Mouse (Mus musculus): Measurements from ENCODE around the gene Nlrp6. TPM values are rescaled to one million over a fixed set of nuclear protein-coding genes. Genes with fewer than 3 reads are reported as not detected.
A peak's percentile ranks its signal among the peaks of the same experiment; 100 is the strongest.
"Not testable (repeated sequence)": the region's sequence is repeated elsewhere in the genome, so short reads cannot be mapped to it uniquely, and the experiment has no call there.

Nlrp6 gene
- total and polyA plus RNA-seq, 3 experiments, result 0.08 to 0.11 TPM; not detected in 1

GRCm38 (mm10) chr7:140881696-140882468, 38.8 kb upstream of the Nlrp6 start, which contains the start of the genes Psmd13 and Sirt3:
TSS of gene Psmd13 (plus strand) at chr7:140881968.
TSS of gene Sirt3 (minus strand) at chr7:140882309.
- no peaks in the 10 kb centered on the region for H3K9me3 ChIP-seq (replicated peaks)
- H3K4me1 ChIP-seq (ENCODE audit: insufficient read depth, low read depth, low read length), result peaks cover 44% of the 10 kb centered on the region
- H3K4me3 ChIP-seq (ENCODE audit: low read depth, low read length), result peak within 1 kb of the TSS; percentile 90
- no peaks in the 10 kb centered on the region for H3K27me3 ChIP-seq (ENCODE audit: insufficient read depth, low read length)
- TF ChIP-seq TAL1 (conservative IDR thresholded peaks at IDR 0.05; ENCODE audit: low read depth, low read length), result no peak
- peak; percentile 90 for DNase-seq (ENCODE audit: low spot score)
- peak; percentile 89 for ATAC-seq (ENCODE audit: extremely low read depth, insufficient number of reproducible peaks, low FRiP score, poor library complexity, severe bottlenecking)
- H3K36me3 ChIP-seq (replicated peaks), result peaks cover 59% of the 10 kb centered on the region

GRCm38 (mm10) chr7:140882469-140882803, 38.3 kb upstream of the Nlrp6 start:
- TF ChIP-seq GATA2 (IDR thresholded peaks at IDR 0.05; ENCODE audit: borderline replicate concordance, low read depth, low read length), result no peak
- TF ChIP-seq CTCF (IDR thresholded peaks at IDR 0.05; ENCODE audit: low read depth, low read length), result no peak
- TF ChIP-seq TAL1 (conservative IDR thresholded peaks at IDR 0.05; ENCODE audit: low read depth, low read length), result no peak
- no peak for TF ChIP-seq GATA1 (IDR thresholded peaks at IDR 0.05; ENCODE audit: borderline replicate concordance, low read length)
- TF ChIP-seq POLR2AphosphoS5 (IDR thresholded peaks at IDR 0.05; ENCODE audit: insufficient replicate concordance, low read depth, low read length), result no peak
- 0 out of 2 replicates have a peak, but pooled peaks have one; percentile 4 for ATAC-seq (ENCODE audit: extremely low read depth, insufficient number of reproducible peaks, low FRiP score, poor library complexity, severe bottlenecking)
- H3K36me3 ChIP-seq (replicated peaks), result peaks cover 59% of the 10 kb centered on the region

GRCm38 (mm10) chr7:140890636-140891035, 30.1 kb upstream of the Nlrp6 start:
- ATAC-seq (ENCODE audit: extremely low read depth, insufficient number of reproducible peaks, low FRiP score, poor library complexity, severe bottlenecking); H3K27me3 ChIP-seq (ENCODE audit: insufficient read depth, low read length); H3K4me3 ChIP-seq (ENCODE audit: low read depth, low read length); H3K4me1 ChIP-seq (ENCODE audit: insufficient read depth, low read depth, low read length); DNase-seq (ENCODE audit: low spot score); H3K9me3 ChIP-seq (replicated peaks): not testable (repeated sequence)
- peaks cover 83% of the 10 kb centered on the region for H3K36me3 ChIP-seq (replicated peaks)

More at GRCm38 (mm10) chr7:140882469-140882803, 38.3 kb upstream of the Nlrp6 start:
- no peak for DNase-seq (ENCODE audit: low spot score)
- Histone ChIP-seq H3K27me3 (ENCODE audit: insufficient read depth, low read length) (no peaks in the 10 kb centered on the region), H3K9me3 (replicated peaks) (no peaks in the 10 kb centered on the region), H3K4me3 (ENCODE audit: low read depth, low read length) (peak overlapping the region; percentile 90), H3K4me1 (ENCODE audit: insufficient read depth, low read depth, low read length) (peaks cover 43% of the 10 kb centered on the region)

GRCm38 (mm10) chr7:140894031-140894430, 26.7 kb upstream of the Nlrp6 start:
- Histone ChIP-seq H3K36me3 (replicated peaks) (peaks cover 82% of the 10 kb centered on the region), H3K9me3 (replicated peaks) (no peaks in the 10 kb centered on the region), H3K4me3 (ENCODE audit: low read depth, low read length) (no peak overlapping the region), H3K27me3 (ENCODE audit: insufficient read depth, low read length) (no peaks in the 10 kb centered on the region), H3K4me1 (ENCODE audit: insufficient read depth, low read depth, low read length) (peaks cover 4% of the 10 kb centered on the region)
- no peak for DNase-seq (ENCODE audit: low spot score)
- no peak for ATAC-seq (ENCODE audit: extremely low read depth, insufficient number of reproducible peaks, low FRiP score, poor library complexity, severe bottlenecking)
- TF ChIP-seq TAL1 (conservative IDR thresholded peaks at IDR 0.05; ENCODE audit: low read depth, low read length), result no peak

GRCm38 (mm10) chr7:140894611-140895010, 26.1 kb upstream of the Nlrp6 start:
- peaks cover 82% of the 10 kb centered on the region for H3K36me3 ChIP-seq (replicated peaks)
- no peak for ATAC-seq (ENCODE audit: extremely low read depth, insufficient number of reproducible peaks, low FRiP score, poor library complexity, severe bottlenecking)
- TF ChIP-seq GATA2 (IDR thresholded peaks at IDR 0.05; ENCODE audit: borderline replicate concordance, low read depth, low read length) (no peak), CTCF (IDR thresholded peaks at IDR 0.05; ENCODE audit: low read depth, low read length) (no peak), TAL1 (conservative IDR thresholded peaks at IDR 0.05; ENCODE audit: low read depth, low read length) (no peak), POLR2AphosphoS5 (IDR thresholded peaks at IDR 0.05; ENCODE audit: insufficient replicate concordance, low read depth, low read length) (no peak), GATA1 (IDR thresholded peaks at IDR 0.05; ENCODE audit: borderline replicate concordance, low read length) (no peak)

GRCm38 (mm10) chr7:140897863-140898262, 22.8 kb upstream of the Nlrp6 start:
- ATAC-seq (ENCODE audit: extremely low read depth, insufficient number of reproducible peaks, low FRiP score, poor library complexity, severe bottlenecking), result no peak
- Histone ChIP-seq H3K4me3 (ENCODE audit: low read depth, low read length) (no peak overlapping the region), H3K4me1 (ENCODE audit: insufficient read depth, low read depth, low read length) (no peaks in the 10 kb centered on the region), H3K27me3 (ENCODE audit: insufficient read depth, low read length) (no peaks in the 10 kb centered on the region), H3K9me3 (replicated peaks) (no peaks in the 10 kb centered on the region), H3K36me3 (replicated peaks) (peaks cover 77% of the 10 kb centered on the region)
- TF ChIP-seq CTCF (IDR thresholded peaks at IDR 0.05; ENCODE audit: low read depth, low read length) (no peak), GATA2 (IDR thresholded peaks at IDR 0.05; ENCODE audit: borderline replicate concordance, low read depth, low read length) (no peak), GATA1 (IDR thresholded peaks at IDR 0.05; ENCODE audit: borderline replicate concordance, low read length) (no peak), TAL1 (conservative IDR thresholded peaks at IDR 0.05; ENCODE audit: low read depth, low read length) (no peak), POLR2AphosphoS5 (IDR thresholded peaks at IDR 0.05; ENCODE audit: insufficient replicate concordance, low read depth, low read length) (no peak)
- DNase-seq (ENCODE audit: low spot score), result no peak

More at GRCm38 (mm10) chr7:140894611-140895010, 26.1 kb upstream of the Nlrp6 start:
- no peak for DNase-seq (ENCODE audit: low spot score)
- Histone ChIP-seq H3K4me3 (ENCODE audit: low read depth, low read length) (no peak overlapping the region), H3K9me3 (replicated peaks) (no peaks in the 10 kb centered on the region), H3K27me3 (ENCODE audit: insufficient read depth, low read length) (no peaks in the 10 kb centered on the region), H3K4me1 (ENCODE audit: insufficient read depth, low read depth, low read length) (peaks cover 4% of the 10 kb centered on the region)

GRCm38 (mm10) chr7:140899121-140899520, 21.6 kb upstream of the Nlrp6 start:
- Histone ChIP-seq H3K4me3 (ENCODE audit: low read depth, low read length) (no peak overlapping the region), H3K4me1 (ENCODE audit: insufficient read depth, low read depth, low read length) (0 out of 2 replicates have a peak, but pooled peaks cover 2% of the 10 kb centered on the region), H3K36me3 (replicated peaks) (peaks cover 65% of the 10 kb centered on the region), H3K27me3 (ENCODE audit: insufficient read depth, low read length) (no peaks in the 10 kb centered on the region), H3K9me3 (replicated peaks) (no peaks in the 10 kb centered on the region)
- ATAC-seq (ENCODE audit: extremely low read depth, insufficient number of reproducible peaks, low FRiP score, poor library complexity, severe bottlenecking), result no peak
- no peak for DNase-seq (ENCODE audit: low spot score)
- TF ChIP-seq POLR2AphosphoS5 (IDR thresholded peaks at IDR 0.05; ENCODE audit: insufficient replicate concordance, low read depth, low read length) (no peak), GATA2 (IDR thresholded peaks at IDR 0.05; ENCODE audit: borderline replicate concordance, low read depth, low read length) (no peak), GATA1 (IDR thresholded peaks at IDR 0.05; ENCODE audit: borderline replicate concordance, low read length) (no peak), TAL1 (conservative IDR thresholded peaks at IDR 0.05; ENCODE audit: low read depth, low read length) (no peak), CTCF (IDR thresholded peaks at IDR 0.05; ENCODE audit: low read depth, low read length) (no peak)
